Mouse (Mus musculus) CH12.LX (cell line): ENCODE measurements at regions not wholly inside any gene's neighbourhood (a gene's known extent, or its start where the extent isn't known, plus 50 kb on each side); places are given as distances from the start of the nearest gene placed in this dataset.

ENCODE experiments used
- DNase-seq: peaks from one replicate; pipeline ENCODE4 v3.0.0-alpha.2; 2013; ENCODE audit errors: extremely low read depth
- H3K27ac ChIP-seq: 2 replicates; pipeline ENCODE4 v1.5.1; 2012; ENCODE audit warnings: low read depth, mild to moderate bottlenecking, control low read depth, moderate library complexity; ENCODE audit not compliant: insufficient read depth
- H3K27me3 ChIP-seq: replicated peaks from 2 replicates; pipeline ENCODE3; 2012; ENCODE audit warnings: inconsistent platforms
- H3K36me3 ChIP-seq, 2 experiments: replicated peaks in 1 of 2; 2 replicates each; pipeline versions ENCODE3 to v1.6.1; 2012; ENCODE audit warnings: inconsistent platforms in 1 of 2, low read length in 1 of 2, mild to moderate bottlenecking in 1 of 2, mixed read lengths in 1 of 2, moderate library complexity in 1 of 2; ENCODE audit not compliant: control insufficient read depth in 1 of 2, insufficient read depth in 1 of 2
- H3K4me1 ChIP-seq, 2 experiments: 2 replicates each; pipeline ENCODE4 v1.6.1; 2012; ENCODE audit warnings: inconsistent platforms in 1 of 2, moderate library complexity in 1 of 2; ENCODE audit not compliant: insufficient read depth in 2 of 2, control insufficient read depth in 1 of 2
- H3K4me2 ChIP-seq: 2 replicates; pipeline ENCODE4 v1.6.1; 2012; ENCODE audit warnings: low read depth, mild to moderate bottlenecking, control low read depth; ENCODE audit not compliant: poor library complexity, insufficient read depth, severe bottlenecking
- H3K4me3 ChIP-seq, 3 experiments: fragments of 150-350 bp in 1 of 3; sonication (generic) in 1 of 3; replicated peaks in 1 of 3; 2 replicates each; pipeline versions ENCODE3 to v1.5.1; 2011 to 2012; ENCODE audit warnings: low read depth in 2 of 3, low read length in 2 of 3, mild to moderate bottlenecking in 2 of 3, moderate library complexity in 2 of 3, control low read depth in 1 of 3, improper control_type of control experiment in 1 of 3, inconsistent platforms in 1 of 3, mixed read lengths in 1 of 3; ENCODE audit not compliant: poor library complexity in 1 of 3
- H3K79me2 ChIP-seq: replicated peaks from 2 replicates; pipeline ENCODE4 v1.6.1; 2012; ENCODE audit warnings: mild to moderate bottlenecking, moderate library complexity; ENCODE audit not compliant: control insufficient read depth, poor library complexity, insufficient read depth, severe bottlenecking; ENCODE audit errors: extremely low read depth
- H3K9ac ChIP-seq: 2 replicates; pipeline ENCODE4 v1.6.1; 2012; ENCODE audit warnings: low read depth, mild to moderate bottlenecking, control low read depth, moderate library complexity; ENCODE audit not compliant: insufficient read depth
- H3K9me3 ChIP-seq: replicated peaks from 2 replicates; pipeline ENCODE3; 2012; ENCODE audit warnings: low read length, inconsistent platforms, mixed read lengths
- BHLHE40 ChIP-seq: IDR thresholded peaks from 2 replicates; pipeline ENCODE4 v1.6.1; 2011; ENCODE audit warnings: mild to moderate bottlenecking, low read depth, low read length, improper control_type of control experiment
- CTCF ChIP-seq, 2 experiments: IDR thresholded peaks in 1 of 2; conservative IDR thresholded peaks in 1 of 2; 2 replicates each; pipeline ENCODE4 v1.5.1; 2011 to 2012; ENCODE audit warnings: low read depth in 2 of 2, low read length in 2 of 2, improper control_type of control experiment in 1 of 2, inconsistent platforms in 1 of 2, mild to moderate bottlenecking in 1 of 2, moderate library complexity in 1 of 2
- E2F4 ChIP-seq: IDR thresholded peaks from 2 replicates; pipeline ENCODE4 v1.6.1; 2011; ENCODE audit warnings: low read depth, low read length, improper control_type of control experiment; ENCODE audit not compliant: insufficient replicate concordance
- EP300 ChIP-seq: IDR thresholded peaks from 2 replicates; pipeline ENCODE4 v1.6.1; 2011; ENCODE audit warnings: low read length, improper control_type of control experiment
- GABPA ChIP-seq: IDR thresholded peaks from 2 replicates; pipeline ENCODE4 v1.6.1; 2012; ENCODE audit warnings: low read depth, low read length, improper control_type of control experiment, inconsistent platforms; ENCODE audit not compliant: insufficient replicate concordance
- HCFC1 ChIP-seq: IDR thresholded peaks from 2 replicates; pipeline ENCODE4 v1.6.1; 2012; ENCODE audit warnings: low read depth, mild to moderate bottlenecking, inconsistent platforms, low read length, improper control_type of control experiment
- JUND ChIP-seq: conservative IDR thresholded peaks from 2 replicates; pipeline ENCODE4 v1.6.1; 2011; ENCODE audit warnings: low read depth, low read length, improper control_type of control experiment
- KAT2A ChIP-seq: IDR thresholded peaks from 2 replicates; pipeline ENCODE4 v1.6.1; 2012; ENCODE audit warnings: low read length, improper control_type of control experiment, inconsistent platforms; ENCODE audit not compliant: insufficient replicate concordance
- MEF2A ChIP-seq: IDR thresholded peaks from 2 replicates; pipeline ENCODE4 v1.6.1; 2014; ENCODE audit warnings: low read depth, mild to moderate bottlenecking, inconsistent platforms, low read length, improper control_type of control experiment, borderline replicate concordance
- NELFE ChIP-seq: IDR thresholded peaks from 2 replicates; pipeline ENCODE4 v1.6.1; 2011; ENCODE audit warnings: low read depth, low read length, improper control_type of control experiment
- NRF1 ChIP-seq: IDR thresholded peaks from 2 replicates; pipeline ENCODE4 v1.6.1; 2014; ENCODE audit warnings: low read depth, mild to moderate bottlenecking, inconsistent platforms, low read length, improper control_type of control experiment, moderate library complexity
- POLR2AphosphoS2 ChIP-seq: IDR thresholded peaks from 2 replicates; pipeline ENCODE4 v1.6.1; 2011; ENCODE audit warnings: low read depth, low read length, improper control_type of control experiment
- RAD21 ChIP-seq: IDR thresholded peaks from 2 replicates; pipeline ENCODE4 v1.6.1; 2011; ENCODE audit warnings: low read depth, mild to moderate bottlenecking, low read length, improper control_type of control experiment, moderate library complexity
- RCOR1 ChIP-seq: conservative IDR thresholded peaks from 2 replicates; pipeline ENCODE4 v1.6.1; 2012; ENCODE audit warnings: low read depth, mild to moderate bottlenecking, inconsistent platforms, low read length, improper control_type of control experiment
- SMC3 ChIP-seq: IDR thresholded peaks from 2 replicates; pipeline ENCODE4 v1.6.1; 2011; ENCODE audit warnings: low read depth, low read length, improper control_type of control experiment
- TBP ChIP-seq: conservative IDR thresholded peaks from 2 replicates; pipeline ENCODE4 v1.6.1; 2011; ENCODE audit warnings: low read depth, low read length, improper control_type of control experiment
- USF1 ChIP-seq: IDR thresholded peaks from 2 replicates; pipeline ENCODE4 v1.6.1; 2014; ENCODE audit warnings: low read depth, mild to moderate bottlenecking, inconsistent platforms, low read length, improper control_type of control experiment
- ZC3H11A ChIP-seq: IDR thresholded peaks from 2 replicates; pipeline ENCODE4 v1.6.1; 2012; ENCODE audit warnings: low read depth, mild to moderate bottlenecking, inconsistent platforms, low read length, improper control_type of control experiment
- dilution Hi-C: fragments of 300-500 bp; cut with MboI; formaldehyde crosslinking; loops from 2 replicates; pipeline ENCODE4 v1.14.3; 2020; ENCODE audit warnings: low sequenced_read_pairs; ENCODE audit not compliant: extremely low pct_unique_long_range_greater_than_20kb, extremely low pct_ligation_motif_present
- in situ Hi-C: fragments of 300-500 bp; cut with MboI; formaldehyde crosslinking; loops from 3 replicates; pipeline ENCODE4 v1.14.3; 2019; ENCODE audit warnings: low sequenced_read_pairs, low pct_ligation_motif_present, low pct_unique_long_range_greater_than_20kb, mixed read lengths

GRCm38 (mm10) chr13:54304251-54304650 is 66.9 kb upstream of the Cplx2 start:
- dilution Hi-C loops (no loop called here), in situ Hi-C loops (no loop called here)
- Histone ChIP-seq H3K4me3 (no peak overlapping the region), H3K9me3 (no peaks in the 10 kb centered on the region), H3K79me2 (no peaks in the 10 kb centered on the region), H3K4me1 (peaks cover 4 to 17% of the 10 kb centered on the region in 2 experiments; a peak in 3 of 4 replicates), H3K4me2 (no peak overlapping the region), H3K27me3 (peaks cover 81% of the 10 kb centered on the region), H3K27ac (no peak overlapping the region), H3K36me3 (no peaks in the 10 kb centered on the region), H3K9ac (no peak overlapping the region)
- TF ChIP-seq MEF2A = no peak
- TF ChIP-seq KAT2A = no peak
- no peak for TF ChIP-seq SMC3
- no peak for TF ChIP-seq E2F4
- TF ChIP-seq CTCF (conservative IDR thresholded peaks at IDR 0.05 in 1 of 2, IDR thresholded peaks at IDR 0.05 in 1 of 2; ENCODE audit: low read depth in 2 of 2, low read length in 2 of 2) = no peak
- DNase-seq = no peak

GRCm38 (mm10) chr13:54308591-54308990 is 62.6 kb upstream of the Cplx2 start:
- in situ Hi-C loops = no loop called here
- H3K27me3 ChIP-seq = peaks cover 82% of the 10 kb centered on the region
- DNase-seq = no peak
- H3K4me1 ChIP-seq = peaks cover 5 to 29% of the 10 kb centered on the region in 2 experiments
- dilution Hi-C loops = no loop called here
- no peak overlapping the region for H3K4me3 ChIP-seq
- no peak overlapping the region for H3K9ac ChIP-seq
- no peaks in the 10 kb centered on the region for H3K36me3 ChIP-seq
- H3K27ac ChIP-seq = no peak overlapping the region
- no peaks in the 10 kb centered on the region for H3K79me2 ChIP-seq
- H3K4me2 ChIP-seq = no peak overlapping the region
- TF ChIP-seq NRF1 = no peak
- no peak for TF ChIP-seq KAT2A
- no peak for TF ChIP-seq USF1
- TF ChIP-seq GABPA = no peak
- TF ChIP-seq SMC3 = no peak
- TF ChIP-seq NELFE = no peak
- TF ChIP-seq EP300 = no peak
- TF ChIP-seq ZC3H11A = no peak
- TF ChIP-seq BHLHE40 = no peak
- no peak for TF ChIP-seq TBP
- no peak for TF ChIP-seq RCOR1
- no peak for TF ChIP-seq POLR2AphosphoS2
- TF ChIP-seq JUND = no peak
- TF ChIP-seq RAD21 = no peak
- TF ChIP-seq HCFC1 = no peak
- no peak for TF ChIP-seq MEF2A
- TF ChIP-seq, all 38 proteins: peak for 0
- no peaks in the 10 kb centered on the region for H3K9me3 ChIP-seq
